Mouse (Mus musculus) liver, postnatal 0 days (tissue): Measurements from ENCODE around the gene Alg2. TPM values are rescaled to one million over a fixed set of nuclear protein-coding genes. Genes with fewer than 3 reads are reported as not detected.
A peak's percentile ranks its signal among the peaks of the same experiment; 100 is the strongest.

Experiments used
- ATAC-seq: fragments of 200-750 bp; cut with Nextera tagmentation; 2 replicates; pipeline ENCODE4 v1.8.0; 2017; ENCODE audit warnings: mild to moderate bottlenecking, moderate library complexity
- DNase-seq: peaks from one replicate; pipeline ENCODE4 v3.0.0-alpha.2; 2016
- H3K27ac ChIP-seq: fragments of 300-500 bp; sonication (generic); 2 replicates; pipeline ENCODE4 v1.5.1; 2014; ENCODE audit warnings: antibody characterized with exemption, moderate library complexity, mild to moderate bottlenecking, low read depth
- H3K27me3 ChIP-seq: fragments of 300-500 bp; sonication (generic); 2 replicates; pipeline ENCODE4 v1.6.1; 2014; ENCODE audit warnings: low read length, control low read depth, mixed read lengths; ENCODE audit not compliant: insufficient read depth
- H3K36me3 ChIP-seq: fragments of 300-500 bp; sonication (generic); replicated peaks from 2 replicates; pipeline ENCODE4 v1.6.1; 2014; ENCODE audit warnings: mild to moderate bottlenecking, control low read depth, low read length, moderate library complexity, mixed read lengths; ENCODE audit not compliant: insufficient read depth
- H3K4me1 ChIP-seq: fragments of 300-500 bp; sonication (generic); 2 replicates; pipeline ENCODE4 v1.6.1; 2014; ENCODE audit warnings: antibody characterized with exemption, mild to moderate bottlenecking, control low read depth; ENCODE audit not compliant: insufficient read depth
- H3K4me2 ChIP-seq: fragments of 300-500 bp; sonication (generic); 2 replicates; pipeline ENCODE4 v1.6.1; 2014; ENCODE audit warnings: low read depth, mild to moderate bottlenecking, low read length, moderate library complexity, mixed read lengths
- H3K4me3 ChIP-seq: fragments of 300-500 bp; sonication (generic); 2 replicates; pipeline ENCODE4 v1.5.1; 2014; ENCODE audit warnings: low read depth, low read length
- H3K9ac ChIP-seq: fragments of 300-500 bp; sonication (generic); replicated peaks from 2 replicates; pipeline ENCODE4 v1.6.1; 2014; ENCODE audit warnings: mild to moderate bottlenecking, moderate library complexity
- H3K9me3 ChIP-seq: fragments of 300-500 bp; sonication (generic); 2 replicates; pipeline ENCODE4 v1.6.1; 2016; ENCODE audit warnings: mild to moderate bottlenecking, control low read depth, low read length, mixed read lengths
- CTCF ChIP-seq: sonication (generic); IDR thresholded peaks from 2 replicates; pipeline ENCODE4 v1.5.1; 2016; ENCODE audit warnings: antibody characterized with exemption, low read depth
- EP300 ChIP-seq: IDR thresholded peaks from 2 replicates; pipeline ENCODE4 v1.6.1; 2016; ENCODE audit warnings: antibody characterized with exemption, low read depth, mild to moderate bottlenecking
- WGBS: fragments of 180-500 bp; shearing (Covaris S2); extraction: QIAGEN DNeasy Blood & Tissue Kit; methylation state at CpG from one replicate; pipeline ENCODE4 v1.1.7; 2014; ENCODE audit not compliant: insufficient replicate concordance; 5-methylcytosine and 5-hydroxymethylcytosine counted together
- polyA plus RNA-seq: library from polyadenylated mRNA; unstranded; fragments of >200 nt; fragmentation: Nextera tagmentation; extraction: Ambion mirVana; gene quantifications from 2 replicates; pipeline ENCODE4 v1.2.1, GENCODE M21; 2015

Alg2 gene
- polyA plus RNA-seq = 8.2 and 8.7 TPM in 2 replicates

- ATAC-seq = peak; percentile 98
- H3K27ac ChIP-seq = peak within 1 kb of the TSS; percentile 82
- peaks cover 36% of the 10 kb centered on the region for H3K36me3 ChIP-seq
- peak within 1 kb of the TSS; percentile 85 for H3K4me2 ChIP-seq
- H3K27me3 ChIP-seq = no peaks in the 10 kb centered on the region
- DNase-seq = peak; percentile 97
- H3K4me1 ChIP-seq = peaks cover 11% of the 10 kb centered on the region
- peak within 1 kb of the TSS; percentile 82 for H3K9ac ChIP-seq
- H3K4me3 ChIP-seq = peak within 1 kb of the TSS; percentile 73
- no peaks in the 10 kb centered on the region; the same call in 1 of the 2 replicates for H3K9me3 ChIP-seq
- WGBS = under 1% methylated on average over 53 of the region's 58 CpGs
- TF ChIP-seq EP300 (peak; percentile 93), CTCF (no peak)
Observed at GRCm38 (mm10) chr4:47473968-47474729, at the start of gene Alg2, which contains the start of gene Sec61b. TSS of gene Alg2 (minus strand) at chr4:47474333. TSS of gene Sec61b (plus strand) at chr4:47474658.

DNA sequence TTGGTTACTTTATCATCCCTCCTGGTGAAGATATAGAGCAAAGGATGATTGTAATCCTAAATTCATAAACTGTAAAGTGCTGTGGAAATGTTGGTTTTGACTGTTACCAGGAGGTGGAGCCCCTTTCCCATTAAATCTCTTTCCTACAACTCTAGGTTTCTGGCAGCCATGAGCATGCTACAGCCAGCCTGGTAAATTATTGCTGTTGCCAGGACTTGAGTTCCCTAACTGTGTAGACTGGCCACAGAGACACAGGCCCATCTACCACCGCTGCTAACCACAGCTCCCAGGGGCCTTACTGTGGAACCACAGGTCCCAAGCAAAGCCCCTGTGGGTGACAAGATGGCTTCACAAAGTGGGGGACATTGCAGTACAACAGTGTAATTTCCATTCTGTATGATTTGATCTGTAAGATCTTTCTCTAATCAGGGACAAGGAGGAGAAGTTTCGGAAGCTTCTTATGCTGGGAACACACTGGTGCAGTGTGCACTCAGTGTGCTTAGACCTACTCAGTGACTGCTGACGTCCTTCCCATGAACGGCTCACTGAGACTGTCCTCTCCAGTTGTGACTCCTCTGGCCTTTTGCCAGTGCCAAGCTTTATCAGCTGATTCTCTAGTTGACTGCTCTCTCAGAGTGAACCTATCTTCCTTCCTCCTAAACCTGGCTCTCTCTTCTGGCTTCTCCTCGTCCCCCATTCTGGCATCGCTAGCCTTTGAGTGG lies 47.9 kb upstream of the Alg2 start:
- Histone ChIP-seq H3K27me3 (no peaks in the 10 kb centered on the region), H3K4me2 (no peak overlapping the region), H3K4me3 (no peak overlapping the region), H3K27ac (no peak overlapping the region), H3K9me3 (no peaks in the 10 kb centered on the region), H3K9ac (no peak overlapping the region), H3K36me3 (no peaks in the 10 kb centered on the region), H3K4me1 (no peaks in the 10 kb centered on the region)
- no peak for ATAC-seq
- no peak for DNase-seq
- 71% methylated on average over 6 of the region's 6 CpGs for WGBS
- peak; percentile 49 for TF ChIP-seq CTCF
- TF ChIP-seq EP300 = no peak

DNA sequence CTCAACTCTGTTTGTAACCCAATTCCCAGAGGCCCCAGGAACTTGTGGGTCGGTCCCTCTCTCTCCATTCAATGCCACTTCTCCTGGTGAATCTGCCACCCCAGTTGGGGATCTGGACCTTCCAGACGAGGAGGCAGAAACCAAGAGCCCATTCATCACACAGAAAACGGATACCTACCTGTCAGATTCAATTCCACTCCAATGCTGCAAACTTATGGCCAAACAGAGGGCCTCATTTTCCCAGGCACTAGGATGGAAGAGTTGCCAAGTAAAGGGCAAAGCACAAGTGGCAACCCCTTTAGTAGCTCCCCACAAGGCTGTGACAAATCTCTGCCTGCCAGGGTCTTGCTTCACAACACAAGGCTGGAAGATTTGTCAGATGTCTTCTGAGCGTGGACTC lies 45.9 kb upstream of the Alg2 start:
- Histone ChIP-seq H3K4me3 (no peak overlapping the region), H3K9ac (no peak overlapping the region), H3K9me3 (no peaks in the 10 kb centered on the region), H3K27me3 (no peaks in the 10 kb centered on the region), H3K27ac (no peak overlapping the region), H3K4me2 (no peak overlapping the region), H3K4me1 (no peaks in the 10 kb centered on the region), H3K36me3 (no peaks in the 10 kb centered on the region)
- DNase-seq (no peak), ATAC-seq (no peak)
- WGBS = 50% methylated on average over 4 of the region's 4 CpGs
- no peak for TF ChIP-seq CTCF
- TF ChIP-seq EP300 = no peak

DNA sequence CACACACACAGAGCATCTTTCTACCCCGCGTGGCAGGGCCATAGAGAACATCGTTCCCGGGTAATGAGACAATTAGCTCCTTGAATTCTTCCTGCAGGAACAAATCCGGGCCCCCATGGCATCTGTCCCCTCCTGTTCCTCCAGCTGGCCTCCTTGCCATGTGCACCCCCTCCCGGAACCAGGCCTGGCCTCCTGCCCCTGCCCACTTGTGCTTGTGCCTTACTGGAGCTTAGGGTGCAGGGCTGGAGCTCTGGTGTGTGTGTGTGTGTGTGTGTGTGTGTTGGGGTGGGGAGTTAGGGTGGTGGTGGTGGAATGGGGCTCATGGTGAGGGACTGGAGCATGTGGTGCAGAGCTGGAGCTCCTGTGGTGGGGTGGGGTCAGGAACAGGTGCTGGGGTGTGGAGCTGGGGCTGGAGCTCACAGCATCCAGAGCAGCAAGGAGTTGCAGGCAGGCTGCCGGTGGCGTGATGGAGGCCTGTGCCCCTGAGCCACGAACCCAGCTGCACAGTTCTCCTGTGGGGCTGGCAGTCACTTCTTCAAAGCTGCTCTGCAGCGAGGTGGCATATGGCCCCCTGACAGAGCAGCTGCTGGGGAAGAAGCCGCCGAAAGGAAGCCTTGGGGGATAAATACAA lies 44.5 kb upstream of the Alg2 start:
- no peaks in the 10 kb centered on the region for H3K27me3 ChIP-seq
- no peaks in the 10 kb centered on the region for H3K9me3 ChIP-seq
- no peak overlapping the region for H3K4me2 ChIP-seq
- TF ChIP-seq CTCF (no peak), EP300 (no peak)
- WGBS = 67% methylated on average over 12 of the region's 12 CpGs
- no peak overlapping the region for H3K9ac ChIP-seq
- H3K4me1 ChIP-seq = no peaks in the 10 kb centered on the region
- no peaks in the 10 kb centered on the region for H3K36me3 ChIP-seq
- no peak overlapping the region for H3K27ac ChIP-seq
- no peak overlapping the region for H3K4me3 ChIP-seq
- no peak for DNase-seq
- ATAC-seq = no peak

- WGBS = 73% methylated on average over 10 of the region's 10 CpGs
Observed at GRCm38 (mm10) chr4:47504841-47505517, 30.8 kb upstream of the Alg2 start.

More at GRCm38 (mm10) chr4:47504841-47505517, 30.8 kb upstream of the Alg2 start:
- Histone ChIP-seq H3K36me3 (no peaks in the 10 kb centered on the region), H3K9ac (no peak overlapping the region), H3K9me3 (no peaks in the 10 kb centered on the region), H3K27ac (no peak overlapping the region), H3K4me1 (no peaks in the 10 kb centered on the region), H3K27me3 (no peaks in the 10 kb centered on the region), H3K4me3 (no peak overlapping the region), H3K4me2 (no peak overlapping the region)
- ATAC-seq (no peak), DNase-seq (no peak)
- TF ChIP-seq CTCF = no peak
- TF ChIP-seq EP300 = no peak
